Mouse (Mus musculus) ZHBTc4 (cell line): ENCODE data around the gene Kcng3.

Experiments
- DNase-seq: peaks from one replicate; pipeline ENCODE4 v3.0.0-alpha.2; 2011; ENCODE audit warnings: low read depth, low spot score

The Kcng3 gene

DNA sequence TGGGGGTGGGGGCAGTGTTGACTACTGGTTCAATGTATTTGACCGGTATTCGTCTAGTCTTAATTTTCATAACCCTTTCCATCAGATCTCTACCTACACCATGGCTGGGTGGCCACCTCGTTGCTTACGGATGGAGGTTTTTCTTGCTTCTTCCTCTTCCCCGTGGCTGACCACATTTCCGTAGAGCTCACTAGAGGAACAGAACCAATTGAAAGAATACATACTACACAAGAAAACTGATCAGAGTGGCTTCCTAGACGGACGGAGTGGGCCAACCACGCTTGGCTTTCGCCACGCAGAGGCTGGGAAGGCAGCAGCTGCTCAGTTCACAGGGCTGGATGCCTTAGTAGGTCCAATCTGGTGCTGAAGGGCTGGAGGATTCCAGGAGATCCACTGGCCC lies 75.9 kb downstream of the Kcng3 start:
- DNase-seq = no peak

DNA sequence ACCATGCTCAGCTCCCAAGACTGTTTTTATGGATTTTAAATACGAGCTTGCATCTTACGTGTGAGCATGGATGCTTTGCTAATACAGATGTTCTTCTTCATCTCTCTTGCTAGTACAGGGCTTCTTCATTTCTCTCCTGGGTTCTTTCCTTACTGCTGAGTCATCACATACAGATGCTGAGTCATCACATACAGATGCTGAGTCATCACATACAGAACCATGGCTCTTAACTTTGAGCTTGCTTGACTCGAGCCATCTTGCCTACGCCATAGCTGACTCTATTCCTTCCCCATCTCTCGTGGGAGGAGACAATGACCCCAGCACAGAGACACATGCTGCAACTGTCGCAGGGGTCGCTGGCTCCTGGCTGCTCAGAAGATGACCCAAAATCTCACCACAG lies 76.7 kb downstream of the Kcng3 start:
- no peak for DNase-seq

DNA sequence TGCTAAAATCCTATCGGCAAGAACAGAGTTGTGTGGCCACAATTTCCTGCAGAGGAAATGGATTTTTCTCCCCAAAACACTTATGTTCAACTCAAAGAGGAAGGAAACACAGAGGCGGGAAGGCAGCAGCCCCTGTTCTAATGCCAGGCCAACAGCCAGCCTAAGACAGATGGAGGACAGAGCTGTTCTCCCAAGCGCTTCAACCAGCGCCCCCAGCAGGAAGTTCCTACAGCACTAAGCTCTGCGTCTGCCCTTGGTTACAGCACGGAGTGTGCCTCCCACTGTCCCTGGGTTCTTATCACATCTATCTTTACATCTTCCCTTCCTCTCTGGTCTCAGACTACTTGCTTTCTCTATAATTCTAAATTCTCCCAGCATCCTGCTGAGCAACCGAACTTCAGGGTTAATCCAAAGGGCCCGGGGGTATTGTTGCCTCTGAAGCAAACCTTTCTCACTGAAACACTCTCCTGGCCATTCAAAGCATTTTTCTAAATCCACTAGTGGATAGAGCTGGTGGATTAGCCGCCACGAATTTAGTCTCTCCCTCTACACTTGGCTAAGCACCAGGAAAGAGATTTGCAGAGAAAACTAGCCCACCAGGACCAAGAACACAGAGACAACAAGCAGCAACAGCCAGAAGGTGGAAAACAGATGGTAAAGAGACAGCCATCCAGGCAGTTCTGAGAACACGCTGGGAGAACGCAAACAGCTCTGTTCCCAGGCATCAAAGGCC lies 83.0 kb downstream of the Kcng3 start:
- peak; percentile 35 for DNase-seq

DNA sequence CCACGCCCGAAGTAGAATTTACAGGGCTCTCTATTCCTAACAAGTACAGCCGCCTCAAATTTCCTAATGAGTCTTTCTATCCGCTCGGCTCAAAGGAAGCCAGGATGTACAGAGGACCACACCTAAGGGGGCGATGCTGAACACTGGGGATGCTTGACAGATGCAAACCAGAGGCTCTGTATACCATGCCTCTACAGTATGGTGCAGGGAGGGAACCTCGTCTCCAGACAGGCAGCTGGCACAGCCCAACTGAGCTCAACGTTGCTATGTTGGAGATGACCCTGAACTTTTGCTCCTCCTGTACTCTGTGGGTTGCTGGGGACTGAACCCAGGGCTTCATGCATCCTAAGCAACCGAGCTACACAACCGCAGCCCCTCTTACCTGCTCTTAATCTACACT lies 84.5 kb downstream of the Kcng3 start:
- DNase-seq = no peak

DNA sequence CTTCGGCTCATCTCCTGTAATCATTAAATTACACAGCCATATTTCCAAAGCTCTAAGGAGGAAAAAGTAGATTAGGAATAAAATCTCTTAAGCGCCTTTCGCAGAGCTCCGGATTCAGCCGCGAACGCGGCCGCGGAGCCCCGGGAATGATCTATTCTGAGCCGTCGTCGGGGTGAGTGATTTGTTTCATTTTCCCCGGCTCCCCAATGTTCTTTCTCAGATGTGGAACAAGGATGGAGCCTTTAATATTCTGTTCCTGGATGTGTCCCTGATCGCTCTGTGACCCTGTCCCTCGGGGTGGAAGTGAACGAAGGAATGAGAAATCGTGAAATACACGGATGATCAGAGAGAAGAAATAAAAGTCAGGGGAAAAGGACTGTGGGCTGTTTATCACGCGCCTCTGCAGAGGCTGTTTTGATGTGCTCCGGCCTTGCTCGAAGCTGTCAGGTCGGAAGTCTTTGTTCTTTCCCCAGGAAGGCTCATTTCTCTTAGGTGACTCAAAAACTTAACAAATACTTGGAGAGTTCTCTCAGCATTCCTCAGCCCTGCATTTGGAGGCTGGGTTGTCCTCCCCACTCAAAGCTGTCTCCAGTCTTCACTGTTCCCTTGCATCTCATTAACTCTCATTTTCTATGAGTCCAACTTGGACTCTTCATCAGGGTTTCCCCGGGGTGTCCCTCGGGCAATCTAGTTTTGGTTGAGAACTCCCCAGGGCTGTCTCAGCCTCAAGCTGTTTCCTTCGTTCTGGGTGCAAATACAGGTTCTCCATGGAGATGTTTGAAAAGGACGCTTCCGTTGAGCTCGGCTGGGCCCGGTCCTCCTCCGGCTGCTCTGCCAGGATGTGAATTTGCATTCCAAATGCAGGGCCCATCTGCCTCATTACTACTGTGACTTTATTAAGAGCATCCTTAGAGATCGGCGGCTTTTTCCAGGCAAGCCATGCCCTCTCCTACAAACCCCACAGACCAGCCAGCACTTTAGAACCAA lies 85.6 kb downstream of the Kcng3 start:
- no peak for DNase-seq

DNA sequence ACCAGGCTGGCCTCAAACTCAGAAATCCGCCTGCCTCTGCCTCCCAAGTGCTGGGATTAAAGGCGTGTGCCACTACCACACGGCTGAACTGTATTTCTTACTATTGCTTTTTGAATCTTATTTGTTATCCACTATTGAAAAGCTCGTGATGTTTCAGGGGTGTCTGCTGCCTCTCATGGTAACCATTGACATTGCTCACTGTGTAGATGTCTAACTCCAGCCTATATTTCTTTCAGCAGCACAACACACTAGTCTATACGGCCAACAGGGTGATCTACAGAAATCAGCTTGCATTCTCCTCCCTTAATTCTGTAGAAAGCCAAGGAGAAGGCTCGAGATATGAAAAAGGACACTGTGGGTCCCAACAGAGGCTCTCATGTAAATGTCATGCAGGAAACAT lies 86.4 kb downstream of the Kcng3 start:
- no peak for DNase-seq

DNA sequence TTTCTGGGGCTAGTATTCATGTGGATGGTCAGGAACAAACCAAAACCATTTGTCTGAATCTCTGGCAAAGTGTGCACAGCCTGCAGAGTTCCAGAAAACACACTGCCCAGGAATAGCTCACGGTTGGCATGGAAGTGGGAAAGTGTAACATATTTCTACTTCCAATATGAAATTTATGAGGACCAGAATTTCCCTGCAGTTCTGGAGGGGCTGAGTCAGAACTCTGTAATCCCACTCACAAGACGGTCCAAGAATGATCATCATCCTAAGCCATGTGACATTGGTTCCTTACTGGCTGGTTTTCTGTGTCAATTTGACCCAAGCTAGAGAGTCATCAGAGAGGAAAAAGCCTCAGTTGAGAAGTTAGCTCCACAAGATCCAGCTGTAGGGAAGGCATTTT lies 89.3 kb downstream of the Kcng3 start:
- no peak for DNase-seq

DNA sequence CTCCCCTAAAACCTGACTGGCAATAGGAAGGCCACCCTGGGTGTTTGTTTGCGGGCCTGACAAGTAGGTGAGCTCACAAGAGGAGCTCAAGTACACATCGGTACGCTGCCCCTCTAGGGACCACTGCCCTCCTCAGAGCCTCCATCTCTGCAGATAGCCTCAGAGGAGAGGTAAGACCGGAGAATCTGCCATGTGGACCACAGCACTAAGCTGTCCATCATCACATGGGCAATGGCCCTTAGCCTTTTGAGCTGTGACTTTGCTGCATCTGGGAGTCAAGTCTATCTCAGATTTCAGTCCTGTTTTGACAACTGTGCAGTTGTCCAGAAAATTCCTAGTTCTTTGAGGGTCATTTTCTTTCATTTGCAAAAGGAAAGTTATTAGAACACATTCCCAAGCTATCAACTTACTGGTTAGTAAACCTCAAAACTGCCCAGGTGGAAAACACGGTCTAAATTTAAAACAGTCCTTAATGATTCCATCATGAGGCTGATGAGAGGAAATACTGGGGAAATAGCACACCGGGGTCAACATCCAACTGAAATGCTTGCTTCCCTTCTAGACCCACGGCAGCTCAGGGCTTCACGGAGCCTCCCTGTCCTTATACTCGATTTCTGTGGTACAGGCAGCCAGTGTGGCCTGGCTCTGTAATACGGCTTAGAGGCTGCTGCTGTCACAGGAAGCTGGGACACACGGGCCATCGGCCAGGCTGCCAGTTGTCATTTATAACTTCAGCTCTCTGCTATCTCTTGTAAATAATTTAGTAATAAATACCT lies 92.2 kb downstream of the Kcng3 start:
- no peak for DNase-seq

DNA sequence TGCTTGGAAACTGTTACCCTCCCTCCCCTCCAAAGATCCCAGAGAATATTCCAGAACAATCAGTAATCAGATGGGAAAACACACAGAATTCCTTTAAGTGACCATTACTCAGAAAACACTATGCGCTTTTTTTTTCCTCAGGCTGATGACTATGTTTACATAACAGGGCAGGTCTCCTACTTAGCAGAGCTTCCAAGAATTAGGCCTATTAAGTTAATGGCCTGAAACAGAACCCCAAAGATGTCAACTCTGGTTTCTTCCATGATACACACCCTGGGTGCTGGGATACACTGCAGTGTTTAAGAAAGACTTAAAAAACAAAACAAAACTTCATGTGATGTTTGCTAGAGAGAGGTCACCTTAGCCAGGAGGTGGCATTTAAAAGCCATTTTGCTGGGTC lies 93.0 kb downstream of the Kcng3 start:
- DNase-seq = no peak

DNA sequence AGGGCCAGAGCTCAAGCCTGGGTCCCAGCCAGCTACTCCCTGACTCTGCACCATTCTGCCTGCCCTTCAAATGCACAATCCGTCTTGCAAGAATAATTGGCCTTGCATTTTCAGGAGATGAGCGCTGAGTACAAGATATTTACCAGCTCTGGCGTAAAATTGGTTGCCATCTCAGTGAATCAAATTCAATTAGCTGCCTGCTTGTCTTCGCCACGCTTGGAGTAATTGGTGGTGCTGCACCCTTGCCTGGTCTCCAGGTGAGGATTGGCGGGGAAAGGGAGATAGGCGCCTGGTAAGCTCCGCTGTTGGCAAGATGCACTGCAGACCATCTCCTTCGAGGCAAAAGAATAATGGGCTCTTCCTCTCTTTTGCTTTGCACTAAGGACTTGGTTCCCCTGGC lies 93.6 kb downstream of the Kcng3 start:
- DNase-seq = no peak
